Mouse (Mus musculus): ENCODE results near the gene Xpot.

GRCm38 (mm10) chr10:121646294-121646693 is 20.2 kb upstream of the Xpot start:
- no peak for TF ChIP-seq POLR2A (IDR thresholded peaks at IDR 0.05; ENCODE audit: low read depth, low read length)
- no peak for TF ChIP-seq CTCF (conservative IDR thresholded peaks at IDR 0.05; ENCODE audit: insufficient read depth, insufficient read length, low read depth, low read length)
